Mouse (Mus musculus) limb, embryonic 11.5 days (tissue): ENCODE data around the gene Ifnar2. TPM values are rescaled to one million over a fixed set of nuclear protein-coding genes. Genes with fewer than 3 reads are reported as not detected.

Experiments
- ATAC-seq: fragments of 200-750 bp; cut with Nextera tagmentation; 2 replicates; pipeline ENCODE4 v1.8.0; 2017; ENCODE audit warnings: low read depth; ENCODE audit not compliant: insufficient number of reproducible peaks, low FRiP score, low TSS enrichment
- DNase-seq: peaks from one replicate; pipeline ENCODE4 v3.0.0-alpha.2; 2015; ENCODE audit warnings: low spot score
- H3K27ac ChIP-seq: fragments of 300-500 bp; sonication (generic); replicated peaks from 2 replicates; pipeline ENCODE4 v1.5.1; 2014; ENCODE audit warnings: low read depth, mild to moderate bottlenecking, low read length
- H3K27me3 ChIP-seq: fragments of 300-500 bp; sonication (generic); 2 replicates; pipeline ENCODE4 v1.6.1; 2014; ENCODE audit warnings: mild to moderate bottlenecking, low read length, mixed read lengths; ENCODE audit not compliant: control insufficient read depth, insufficient read depth
- H3K36me3 ChIP-seq: fragments of 300-500 bp; sonication (generic); 2 replicates; pipeline ENCODE4 v1.6.1; 2014; ENCODE audit warnings: mild to moderate bottlenecking, low read length, moderate library complexity, mixed read lengths; ENCODE audit not compliant: control insufficient read depth, insufficient read depth
- H3K4me1 ChIP-seq: fragments of 300-500 bp; sonication (generic); 2 replicates; pipeline ENCODE4 v1.6.1; 2014; ENCODE audit warnings: low read length, mixed read lengths; ENCODE audit not compliant: control insufficient read depth, insufficient read depth
- H3K4me2 ChIP-seq: fragments of 300-500 bp; sonication (generic); 2 replicates; pipeline ENCODE4 v1.6.1; 2014; ENCODE audit warnings: low read depth, mild to moderate bottlenecking, moderate library complexity; ENCODE audit not compliant: severe bottlenecking
- H3K4me3 ChIP-seq: fragments of 300-500 bp; sonication (generic); 2 replicates; pipeline ENCODE4 v1.5.1; 2014; ENCODE audit warnings: low read depth, low read length
- H3K9ac ChIP-seq: fragments of 300-500 bp; sonication (generic); 2 replicates; pipeline ENCODE4 v1.6.1; 2014; ENCODE audit warnings: mild to moderate bottlenecking, low read length
- H3K9me3 ChIP-seq: fragments of 300-500 bp; sonication (generic); 2 replicates; pipeline ENCODE4 v1.6.1; 2016; ENCODE audit warnings: low read length; ENCODE audit not compliant: control insufficient read depth
- WGBS: fragments of 180-500 bp; shearing (Covaris S2); extraction: QIAGEN DNeasy Blood & Tissue Kit; methylation state at CpG from one replicate; pipeline ENCODE4 v1.1.7; 2014; 5-methylcytosine and 5-hydroxymethylcytosine counted together
- polyA plus RNA-seq: library from polyadenylated mRNA; unstranded; fragments of >200 nt; fragmentation: Nextera tagmentation; extraction: Ambion mirVana; gene quantifications from 2 replicates; pipeline ENCODE4 v1.2.1, GENCODE M21; 2014

Gene Ifnar2
- polyA plus RNA-seq, 1 experiment from 2014 or later = 39.3 TPM

- Histone ChIP-seq H3K27me3 (no peaks in the 10 kb centered on the region), H3K9me3 (no peaks in the 10 kb centered on the region), H3K9ac (no peak overlapping the region), H3K27ac (no peak overlapping the region), H3K4me1 (no peaks in the 10 kb centered on the region), H3K36me3 (no peaks in the 10 kb centered on the region), H3K4me3 (no peak overlapping the region), H3K4me2 (no peak overlapping the region)
- ATAC-seq (no peak), DNase-seq (no peak)
- WGBS = 88% methylated on average over 9 of the region's 9 CpGs
Measured at GRCm38 (mm10) chr16:91415391-91416189, 43.0 kb downstream of the Ifnar2 start.

- Histone ChIP-seq H3K4me1 (no peaks in the 10 kb centered on the region), H3K9me3 (no peaks in the 10 kb centered on the region), H3K4me2 (no peak overlapping the region), H3K4me3 (no peak overlapping the region), H3K36me3 (no peaks in the 10 kb centered on the region), H3K27ac (no peak overlapping the region), H3K27me3 (no peaks in the 10 kb centered on the region), H3K9ac (no peak overlapping the region)
- ATAC-seq = no peak
- no peak for DNase-seq
- WGBS = 97% methylated on average over 6 of the region's 6 CpGs
Measured at GRCm38 (mm10) chr16:91416357-91416756, 43.8 kb downstream of the Ifnar2 start.

- DNase-seq (no peak), ATAC-seq (no peak)
- Histone ChIP-seq H3K36me3 (no peaks in the 10 kb centered on the region), H3K4me2 (no peak overlapping the region), H3K9ac (no peak overlapping the region), H3K27ac (no peak overlapping the region), H3K4me1 (no peaks in the 10 kb centered on the region), H3K4me3 (no peak overlapping the region), H3K9me3 (no peaks in the 10 kb centered on the region), H3K27me3 (no peaks in the 10 kb centered on the region)
- 84% methylated on average over 7 of the region's 7 CpGs for WGBS
Measured at GRCm38 (mm10) chr16:91416938-91417337, 44.4 kb downstream of the Ifnar2 start.

- H3K27me3 ChIP-seq = no peaks in the 10 kb centered on the region
- no peak overlapping the region for H3K9ac ChIP-seq
- no peak overlapping the region for H3K27ac ChIP-seq
- H3K4me1 ChIP-seq = no peaks in the 10 kb centered on the region
- H3K4me2 ChIP-seq = no peak overlapping the region
- no peak for DNase-seq
- 75% methylated on average over 5 of the region's 5 CpGs for WGBS
- no peak overlapping the region for H3K4me3 ChIP-seq
- ATAC-seq = no peak
- no peaks in the 10 kb centered on the region for H3K9me3 ChIP-seq
- H3K36me3 ChIP-seq = no peaks in the 10 kb centered on the region
Measured at GRCm38 (mm10) chr16:91418531-91418930, 45.9 kb downstream of the Ifnar2 start.

- ATAC-seq = no peak
- no peak overlapping the region for H3K4me2 ChIP-seq
Measured at GRCm38 (mm10) chr16:91425816-91426215, 53.2 kb downstream of the Ifnar2 start.

GRCm38 (mm10) chr16:91426586-91426985 is 54.0 kb downstream of the Ifnar2 start:
- no peak overlapping the region for H3K4me2 ChIP-seq
- no peak for ATAC-seq
- no peaks in the 10 kb centered on the region for H3K9me3 ChIP-seq
- H3K27ac ChIP-seq = no peak overlapping the region
- DNase-seq = no peak
- H3K4me1 ChIP-seq = no peaks in the 10 kb centered on the region
- H3K4me3 ChIP-seq = no peak overlapping the region
- H3K9ac ChIP-seq = no peak overlapping the region
- no peaks in the 10 kb centered on the region for H3K27me3 ChIP-seq
- no peaks in the 10 kb centered on the region for H3K36me3 ChIP-seq
- WGBS = 83% methylated on average over 4 of the region's 4 CpGs

More at GRCm38 (mm10) chr16:91425816-91426215, 53.2 kb downstream of the Ifnar2 start:
- Histone ChIP-seq H3K4me1 (no peaks in the 10 kb centered on the region), H3K9ac (no peak overlapping the region), H3K27me3 (no peaks in the 10 kb centered on the region), H3K36me3 (no peaks in the 10 kb centered on the region), H3K9me3 (no peaks in the 10 kb centered on the region), H3K27ac (no peak overlapping the region), H3K4me3 (no peak overlapping the region)
- WGBS = 93% methylated on average over 6 of the region's 6 CpGs
- DNase-seq = no peak

- H3K36me3 ChIP-seq = no peaks in the 10 kb centered on the region
- H3K9ac ChIP-seq = no peak overlapping the region
- no peak for DNase-seq
- no peaks in the 10 kb centered on the region for H3K27me3 ChIP-seq
- H3K4me3 ChIP-seq = no peak overlapping the region
- no peak for ATAC-seq
- no peaks in the 10 kb centered on the region for H3K4me1 ChIP-seq
- H3K4me2 ChIP-seq = no peak overlapping the region
- no peaks in the 10 kb centered on the region for H3K9me3 ChIP-seq
- WGBS = 68% methylated on average over 5 of the region's 5 CpGs
- no peak overlapping the region for H3K27ac ChIP-seq
Measured at GRCm38 (mm10) chr16:91427461-91427860, 54.9 kb downstream of the Ifnar2 start.

- 69% methylated on average over 8 of the region's 8 CpGs for WGBS
- Histone ChIP-seq H3K4me1 (no peaks in the 10 kb centered on the region), H3K36me3 (no peaks in the 10 kb centered on the region), H3K27me3 (no peaks in the 10 kb centered on the region), H3K4me3 (no peak overlapping the region), H3K9ac (no peak overlapping the region), H3K4me2 (no peak overlapping the region), H3K27ac (no peak overlapping the region), H3K9me3 (no peaks in the 10 kb centered on the region)
- ATAC-seq (no peak), DNase-seq (no peak)
Measured at GRCm38 (mm10) chr16:91428259-91428865, 55.8 kb downstream of the Ifnar2 start.
